Mouse (Mus musculus) liver, embryonic 13.5 days (tissue): ENCODE measurements around the gene Pdap1. TPM values are rescaled to one million over a fixed set of nuclear protein-coding genes. Genes with fewer than 3 reads are reported as not detected.
A peak's percentile ranks its signal among the peaks of the same experiment; 100 is the strongest.
"Not testable (repeated sequence)": the region's sequence is repeated elsewhere in the genome, so short reads cannot be mapped to it uniquely, and the experiment has no call there.

Experiments used
- ATAC-seq: fragments of 200-750 bp; cut with Nextera tagmentation; 2 replicates; pipeline ENCODE4 v1.8.0; 2017; ENCODE audit warnings: low read depth, mild to moderate bottlenecking, moderate number of reproducible peaks, moderate library complexity
- DNase-seq: peaks from one replicate; pipeline ENCODE4 v3.0.0; 2022
- H3K27ac ChIP-seq: fragments of 300-500 bp; sonication (generic); 2 replicates; pipeline ENCODE4 v1.5.1; 2015; ENCODE audit warnings: moderate library complexity, mild to moderate bottlenecking, inconsistent platforms
- H3K27me3 ChIP-seq: fragments of 300-500 bp; sonication (generic); 2 replicates; pipeline ENCODE4 v1.6.1; 2015; ENCODE audit warnings: mild to moderate bottlenecking, inconsistent platforms
- H3K36me3 ChIP-seq: fragments of 300-500 bp; sonication (generic); 2 replicates; pipeline ENCODE4 v1.6.1; 2015; ENCODE audit warnings: mild to moderate bottlenecking, inconsistent platforms
- H3K4me1 ChIP-seq: fragments of 300-500 bp; sonication (generic); replicated peaks from 2 replicates; pipeline ENCODE4 v1.6.1; 2015; ENCODE audit warnings: inconsistent platforms
- H3K4me2 ChIP-seq: fragments of 300-500 bp; sonication (generic); 2 replicates; pipeline ENCODE4 v1.6.1; 2015; ENCODE audit warnings: inconsistent platforms, mild to moderate bottlenecking, moderate library complexity
- H3K4me3 ChIP-seq: fragments of 300-500 bp; sonication (generic); replicated peaks from 2 replicates; pipeline ENCODE4 v1.5.1; 2015; ENCODE audit warnings: mild to moderate bottlenecking, inconsistent platforms
- H3K9ac ChIP-seq: fragments of 300-500 bp; sonication (generic); 2 replicates; pipeline ENCODE4 v1.6.1; 2015; ENCODE audit warnings: mild to moderate bottlenecking, inconsistent platforms
- H3K9me3 ChIP-seq: fragments of 300-500 bp; sonication (generic); replicated peaks from 2 replicates; pipeline ENCODE4 v1.6.1; 2016; ENCODE audit warnings: inconsistent platforms
- WGBS: fragments of 180-500 bp; shearing (Covaris S2); methylation state at CpG from one replicate; pipeline ENCODE4 v1.1.7; 2015; ENCODE audit not compliant: insufficient replicate concordance; 5-methylcytosine and 5-hydroxymethylcytosine counted together
- polyA plus RNA-seq: library from polyadenylated mRNA; unstranded; fragments of >200 nt; fragmentation: Nextera tagmentation; extraction: Ambion mirVana; gene quantifications from 2 replicates; pipeline ENCODE4 v1.2.1, GENCODE M21; 2015

Pdap1 gene
- polyA plus RNA-seq, 1 experiment from 2014 or later, result 69.5 TPM

GRCm38 (mm10) chr5:145105694-145106275 lies 34.3 kb downstream of the Pdap1 start:
- Histone ChIP-seq H3K9ac (no peak overlapping the region), H3K27me3 (no peaks in the 10 kb centered on the region), H3K4me1 (peaks cover 20% of the 10 kb centered on the region), H3K9me3 (no peaks in the 10 kb centered on the region), H3K4me3 (no peak overlapping the region), H3K27ac (no peak overlapping the region), H3K4me2 (no peak overlapping the region), H3K36me3 (peaks cover 95% of the 10 kb centered on the region)
- no peak for DNase-seq
- WGBS, result 89% methylated on average over 9 of the region's 9 CpGs
- no peak for ATAC-seq

- no peak overlapping the region for H3K27ac ChIP-seq
- no peak overlapping the region for H3K4me3 ChIP-seq
- no peak overlapping the region for H3K4me2 ChIP-seq
- peaks cover 6% of the 10 kb centered on the region for H3K4me1 ChIP-seq
- 90% methylated on average over 9 of the region's 9 CpGs for WGBS
- H3K9ac ChIP-seq, result no peak overlapping the region
- H3K9me3 ChIP-seq, result no peaks in the 10 kb centered on the region
- ATAC-seq, result no peak
- H3K27me3 ChIP-seq, result no peaks in the 10 kb centered on the region
- DNase-seq, result no peak
- H3K36me3 ChIP-seq, result peaks cover 95% of the 10 kb centered on the region
Observed at GRCm38 (mm10) chr5:145104328-145104727, 35.7 kb downstream of the Pdap1 start.

GRCm38 (mm10) chr5:145102706-145103105 lies 37.3 kb downstream of the Pdap1 start:
- Histone ChIP-seq H3K9ac (no peak overlapping the region), H3K4me2 (no peak overlapping the region), H3K36me3 (peaks cover 97% of the 10 kb centered on the region), H3K27ac (no peak overlapping the region), H3K9me3 (no peaks in the 10 kb centered on the region), H3K4me3 (no peak overlapping the region), H3K27me3 (no peaks in the 10 kb centered on the region), H3K4me1 (no peaks in the 10 kb centered on the region)
- 43% methylated on average over 4 of the region's 4 CpGs for WGBS
- ATAC-seq, result peak; percentile 49; the same call in 1 of the 2 replicates
- DNase-seq, result no peak

GRCm38 (mm10) chr5:145101451-145101850 lies 38.6 kb downstream of the Pdap1 start:
- ATAC-seq, H3K27ac ChIP-seq, H3K9me3 ChIP-seq, H3K27me3 ChIP-seq, H3K4me2 ChIP-seq, H3K4me1 ChIP-seq, H3K9ac ChIP-seq, DNase-seq, H3K4me3 ChIP-seq: not testable (repeated sequence)
- peaks cover 96% of the 10 kb centered on the region for H3K36me3 ChIP-seq
- 89% methylated on average over 11 of the region's 11 CpGs for WGBS

GRCm38 (mm10) chr5:145100960-145101359 lies 39.1 kb downstream of the Pdap1 start:
- H3K27me3 ChIP-seq, result no peaks in the 10 kb centered on the region
- ATAC-seq (no peak), DNase-seq (no peak)
- peaks cover 96% of the 10 kb centered on the region for H3K36me3 ChIP-seq
- 83% methylated on average over 9 of the region's 9 CpGs for WGBS
- H3K4me2 ChIP-seq, result no peak overlapping the region
- no peak overlapping the region for H3K4me3 ChIP-seq
- no peaks in the 10 kb centered on the region for H3K9me3 ChIP-seq
- no peak overlapping the region for H3K9ac ChIP-seq
- H3K4me1 ChIP-seq, result no peaks in the 10 kb centered on the region
- no peak overlapping the region for H3K27ac ChIP-seq

GRCm38 (mm10) chr5:145098340-145098821 lies 41.7 kb downstream of the Pdap1 start:
- no peak for DNase-seq
- Histone ChIP-seq H3K9ac (no peak overlapping the region), H3K36me3 (peaks cover 95% of the 10 kb centered on the region), H3K4me3 (no peak overlapping the region), H3K4me2 (no peak overlapping the region), H3K4me1 (no peaks in the 10 kb centered on the region), H3K27me3 (no peaks in the 10 kb centered on the region), H3K27ac (no peak overlapping the region), H3K9me3 (no peaks in the 10 kb centered on the region)
- WGBS, result 55% methylated on average over 10 of the region's 10 CpGs
- ATAC-seq, result no peak; the same call in 1 of the 2 replicates

- H3K36me3 ChIP-seq, result peaks cover 97% of the 10 kb centered on the region
- no peaks in the 10 kb centered on the region for H3K4me1 ChIP-seq
- H3K9ac ChIP-seq, result no peak overlapping the region
- no peak for ATAC-seq
- no peak overlapping the region for H3K4me2 ChIP-seq
- DNase-seq, result no peak
- no peaks in the 10 kb centered on the region for H3K9me3 ChIP-seq
- H3K27me3 ChIP-seq, result no peaks in the 10 kb centered on the region
- 73% methylated on average over 4 of the region's 4 CpGs for WGBS
- H3K27ac ChIP-seq, result no peak overlapping the region
- no peak overlapping the region for H3K4me3 ChIP-seq
Observed at GRCm38 (mm10) chr5:145096195-145096594, 43.8 kb downstream of the Pdap1 start.

GRCm38 (mm10) chr5:145089878-145090277 lies 50.2 kb downstream of the Pdap1 start:
- no peaks in the 10 kb centered on the region for H3K27me3 ChIP-seq
- WGBS, result 48% methylated on average over 3 of the region's 3 CpGs
- H3K9me3 ChIP-seq, result no peaks in the 10 kb centered on the region
- no peak overlapping the region for H3K27ac ChIP-seq
- ATAC-seq, result no peak
- H3K9ac ChIP-seq, result no peak overlapping the region
- H3K4me3 ChIP-seq, result no peak overlapping the region
- peaks cover 17% of the 10 kb centered on the region for H3K4me1 ChIP-seq
- DNase-seq, result no peak
- peaks cover 54% of the 10 kb centered on the region for H3K36me3 ChIP-seq
- no peak overlapping the region for H3K4me2 ChIP-seq

GRCm38 (mm10) chr5:145088186-145088585 lies 51.9 kb downstream of the Pdap1 start:
- ATAC-seq (no peak), DNase-seq (no peak)
- no peak overlapping the region for H3K4me2 ChIP-seq
- peaks cover 24% of the 10 kb centered on the region for H3K4me1 ChIP-seq
- 86% methylated on average over 2 of the region's 2 CpGs for WGBS
- no peak overlapping the region for H3K4me3 ChIP-seq
- H3K9me3 ChIP-seq, result no peaks in the 10 kb centered on the region
- peaks cover 38% of the 10 kb centered on the region for H3K36me3 ChIP-seq
- no peak overlapping the region for H3K27ac ChIP-seq
- H3K27me3 ChIP-seq, result no peaks in the 10 kb centered on the region
- H3K9ac ChIP-seq, result no peak overlapping the region

GRCm38 (mm10) chr5:145084822-145085221 lies 55.2 kb downstream of the Pdap1 start:
- H3K4me3 ChIP-seq, result peak overlapping the region; percentile 89
- H3K27me3 ChIP-seq, result 0 out of 2 replicates have a peak, but pooled peaks cover 3% of the 10 kb centered on the region
- H3K9me3 ChIP-seq, result no peaks in the 10 kb centered on the region
- no peak overlapping the region for H3K27ac ChIP-seq
- peaks cover 15% of the 10 kb centered on the region for H3K36me3 ChIP-seq
- ATAC-seq (no peak), DNase-seq (no peak)
- H3K4me1 ChIP-seq, result peaks cover 21% of the 10 kb centered on the region
- H3K9ac ChIP-seq, result peak overlapping the region; percentile 93
- peak overlapping the region; percentile 91 for H3K4me2 ChIP-seq
- WGBS, result 20% methylated on average over 2 of the region's 2 CpGs

- under 1% methylated on average over 54 of the region's 54 CpGs for WGBS
- peaks cover 11% of the 10 kb centered on the region for H3K36me3 ChIP-seq
- no peaks in the 10 kb centered on the region for H3K9me3 ChIP-seq
- H3K4me2 ChIP-seq, result peak within 1 kb of the TSS; percentile 91
- H3K9ac ChIP-seq, result peak within 1 kb of the TSS; percentile 93
- 0 out of 2 replicates have a peak, but pooled peaks cover 3% of the 10 kb centered on the region for H3K27me3 ChIP-seq
- H3K4me1 ChIP-seq, result peaks cover 15% of the 10 kb centered on the region
- peak within 1 kb of the TSS; percentile 89 for H3K4me3 ChIP-seq
- ATAC-seq (peak; percentile 99), DNase-seq (peak; percentile 87)
- peak within 1 kb of the TSS; percentile 75 for H3K27ac ChIP-seq
Observed at GRCm38 (mm10) chr5:145083632-145084451, 56.2 kb downstream of the Pdap1 start, which contains the start of the genes Arpc1a and Kpna7. TSS of gene Arpc1a (plus strand) at chr5:145083830. TSS of gene Kpna7 (minus strand) at chr5:145084030.
